Mouse (Mus musculus): ENCODE measurements around the gene Trim37. TPM values are rescaled to one million over a fixed set of nuclear protein-coding genes. Genes with fewer than 3 reads are reported as not detected.

Trim37 gene
- polyA plus RNA-seq (2015; fragmentation: Nextera tagmentation; extraction: Ambion mirVana), result 16.4 and 19.8 TPM in 2 replicates

- H3K27me3 ChIP-seq, result no peaks in the 10 kb centered on the region
- peaks cover 12% of the 10 kb centered on the region for H3K4me1 ChIP-seq (replicated peaks)
- ATAC-seq (replicated peaks; ENCODE audit: insufficient number of reproducible peaks, insufficient read depth, low FRiP score, low read depth), result peak; percentile 92
- H3K27ac ChIP-seq, result peak within 1 kb of the TSS; percentile 91
- peak within 1 kb of the TSS; percentile 87 for H3K4me3 ChIP-seq
- peaks cover 23% of the 10 kb centered on the region for H3K36me3 ChIP-seq
- H3K9me3 ChIP-seq (replicated peaks), result no peaks in the 10 kb centered on the region
- peak within 1 kb of the TSS; percentile 88 for H3K4me2 ChIP-seq
- H3K9ac ChIP-seq, result peak within 1 kb of the TSS; percentile 77
- WGBS, result under 1% methylated on average over 105 of the region's 105 CpGs
Measured at GRCm38 (mm10) chr11:87126824-87127816, at the start of gene Trim37. Trim37 (plus strand) TSS chr11:87127077.

GRCm38 (mm10) chr11:87083712-87084111, 43.2 kb upstream of the Trim37 start:
- Histone ChIP-seq H3K27me3 (no peaks in the 10 kb centered on the region), H3K4me2 (no peak overlapping the region), H3K27ac (no peak overlapping the region), H3K4me1 (replicated peaks) (peaks cover 24% of the 10 kb centered on the region), H3K4me3 (no peak overlapping the region), H3K36me3 (peaks cover 40% of the 10 kb centered on the region), H3K9me3 (replicated peaks) (no peaks in the 10 kb centered on the region), H3K9ac (no peak overlapping the region)
- no peak for ATAC-seq (replicated peaks; ENCODE audit: insufficient number of reproducible peaks, insufficient read depth, low FRiP score, low read depth)
- WGBS, result 80% methylated on average over 1 of the region's 1 CpGs

GRCm38 (mm10) chr11:87085461-87085860, 41.4 kb upstream of the Trim37 start:
- Histone ChIP-seq H3K36me3 (peaks cover 36% of the 10 kb centered on the region), H3K4me1 (replicated peaks) (peaks cover 24% of the 10 kb centered on the region), H3K9me3 (replicated peaks) (no peaks in the 10 kb centered on the region), H3K4me3 (peak overlapping the region; percentile 86), H3K4me2 (peak overlapping the region; percentile 91), H3K9ac (peak overlapping the region; percentile 91), H3K27me3 (no peaks in the 10 kb centered on the region), H3K27ac (no peak overlapping the region)
- WGBS, result 86% methylated on average over 13 of the region's 13 CpGs
- ATAC-seq (replicated peaks; ENCODE audit: insufficient number of reproducible peaks, insufficient read depth, low FRiP score, low read depth), result no peak

GRCm38 (mm10) chr11:87086290-87086984, 40.4 kb upstream of the Trim37 start, which contains the start of gene Smg8:
Smg8 (minus strand) TSS chr11:87086774.
- Histone ChIP-seq H3K36me3 (peaks cover 35% of the 10 kb centered on the region), H3K9ac (peak within 1 kb of the TSS; percentile 91), H3K27me3 (no peaks in the 10 kb centered on the region), H3K4me2 (peak within 1 kb of the TSS; percentile 91), H3K4me1 (replicated peaks) (peaks cover 24% of the 10 kb centered on the region), H3K9me3 (replicated peaks) (no peaks in the 10 kb centered on the region), H3K4me3 (peak within 1 kb of the TSS; percentile 86), H3K27ac (peak within 1 kb of the TSS; percentile 70)
- WGBS, result under 1% methylated on average over 43 of the region's 43 CpGs
- peak; percentile 82 for ATAC-seq (replicated peaks; ENCODE audit: insufficient number of reproducible peaks, insufficient read depth, low FRiP score, low read depth)

GRCm38 (mm10) chr11:87087142-87087541, 39.7 kb upstream of the Trim37 start:
- H3K4me3 ChIP-seq, result peak overlapping the region; percentile 86
- 48% methylated on average over 2 of the region's 2 CpGs for WGBS
- H3K27ac ChIP-seq, result peak overlapping the region; percentile 70
- H3K9ac ChIP-seq, result peak overlapping the region; percentile 91; the same call in 1 of the 2 replicates
- ATAC-seq (replicated peaks; ENCODE audit: insufficient number of reproducible peaks, insufficient read depth, low FRiP score, low read depth), result no peak
- H3K36me3 ChIP-seq, result peaks cover 33% of the 10 kb centered on the region
- peak overlapping the region; percentile 91 for H3K4me2 ChIP-seq
- H3K9me3 ChIP-seq (replicated peaks), result no peaks in the 10 kb centered on the region
- no peaks in the 10 kb centered on the region for H3K27me3 ChIP-seq
- peaks cover 24% of the 10 kb centered on the region for H3K4me1 ChIP-seq (replicated peaks)

GRCm38 (mm10) chr11:87108409-87108754, 18.5 kb upstream of the Trim37 start, which contains the start of gene Prr11:
Prr11 (minus strand) TSS chr11:87108708.
- Histone ChIP-seq H3K4me2 (peak within 1 kb of the TSS; percentile 72), H3K36me3 (peaks cover 30% of the 10 kb centered on the region), H3K4me3 (peak within 1 kb of the TSS; percentile 90), H3K27me3 (no peaks in the 10 kb centered on the region), H3K9me3 (replicated peaks) (no peaks in the 10 kb centered on the region), H3K9ac (peak within 1 kb of the TSS; percentile 87), H3K27ac (peak within 1 kb of the TSS; percentile 97), H3K4me1 (replicated peaks) (peaks cover 24% of the 10 kb centered on the region)
- no peak for ATAC-seq (replicated peaks; ENCODE audit: insufficient number of reproducible peaks, insufficient read depth, low FRiP score, low read depth)
- WGBS, result under 1% methylated on average over 14 of the region's 14 CpGs

- H3K9me3 ChIP-seq (replicated peaks), result no peaks in the 10 kb centered on the region
- peak within 1 kb of the TSS; percentile 97 for H3K27ac ChIP-seq
- peaks cover 24% of the 10 kb centered on the region for H3K4me1 ChIP-seq (replicated peaks)
- H3K27me3 ChIP-seq, result no peaks in the 10 kb centered on the region
- H3K4me2 ChIP-seq, result peak within 1 kb of the TSS; percentile 72
- H3K4me3 ChIP-seq, result peak within 1 kb of the TSS; percentile 90
- peaks cover 25% of the 10 kb centered on the region for H3K36me3 ChIP-seq
- peak within 1 kb of the TSS; percentile 87 for H3K9ac ChIP-seq
- under 1% methylated on average over 40 of the region's 40 CpGs for WGBS
- peak; percentile 99 for ATAC-seq (replicated peaks; ENCODE audit: insufficient number of reproducible peaks, insufficient read depth, low FRiP score, low read depth)
Measured at GRCm38 (mm10) chr11:87108755-87109518, 17.9 kb upstream of the Trim37 start, which contains the start of gene Ska2. Ska2 (plus strand) TSS chr11:87109234.

GRCm38 (mm10) chr11:87109519-87110171, 17.2 kb upstream of the Trim37 start:
- no peaks in the 10 kb centered on the region for H3K9me3 ChIP-seq (replicated peaks)
- ATAC-seq (replicated peaks; ENCODE audit: insufficient number of reproducible peaks, insufficient read depth, low FRiP score, low read depth), result no peak
- WGBS, result under 1% methylated on average over 42 of the region's 42 CpGs
- peaks cover 24% of the 10 kb centered on the region for H3K4me1 ChIP-seq (replicated peaks)
- no peaks in the 10 kb centered on the region for H3K27me3 ChIP-seq
- peaks cover 19% of the 10 kb centered on the region for H3K36me3 ChIP-seq
- peak overlapping the region; percentile 90 for H3K4me3 ChIP-seq
- peak overlapping the region; percentile 97 for H3K27ac ChIP-seq
- peak overlapping the region; percentile 87 for H3K9ac ChIP-seq
- peak overlapping the region; percentile 72 for H3K4me2 ChIP-seq

- peak overlapping the region; percentile 97 for H3K27ac ChIP-seq
- peak overlapping the region; percentile 72 for H3K4me2 ChIP-seq
- no peaks in the 10 kb centered on the region for H3K27me3 ChIP-seq
- H3K4me3 ChIP-seq, result peak overlapping the region; percentile 90
- H3K36me3 ChIP-seq, result peaks cover 19% of the 10 kb centered on the region
- H3K9me3 ChIP-seq (replicated peaks), result no peaks in the 10 kb centered on the region
- 7% methylated on average over 9 of the region's 9 CpGs for WGBS
- ATAC-seq (replicated peaks; ENCODE audit: insufficient number of reproducible peaks, insufficient read depth, low FRiP score, low read depth), result no peak
- H3K9ac ChIP-seq, result peak overlapping the region; percentile 87
- peaks cover 24% of the 10 kb centered on the region for H3K4me1 ChIP-seq (replicated peaks)
Measured at GRCm38 (mm10) chr11:87110172-87110909, 16.5 kb upstream of the Trim37 start.

GRCm38 (mm10) chr11:87121864-87122263, 5.0 kb upstream of the Trim37 start:
- Histone ChIP-seq H3K4me2 (no peak overlapping the region), H3K36me3 (peaks cover 63% of the 10 kb centered on the region), H3K9ac (no peak overlapping the region), H3K27me3 (no peaks in the 10 kb centered on the region), H3K27ac (no peak overlapping the region), H3K4me1 (replicated peaks) (peaks cover 3% of the 10 kb centered on the region; the same call in 1 of the 2 replicates), H3K9me3 (replicated peaks) (no peaks in the 10 kb centered on the region), H3K4me3 (no peak overlapping the region)
- WGBS, result 75% methylated on average over 8 of the region's 8 CpGs
- no peak for ATAC-seq (replicated peaks; ENCODE audit: insufficient number of reproducible peaks, insufficient read depth, low FRiP score, low read depth)
